Mouse (Mus musculus): ENCODE results near the gene Myo18a.

DNA sequence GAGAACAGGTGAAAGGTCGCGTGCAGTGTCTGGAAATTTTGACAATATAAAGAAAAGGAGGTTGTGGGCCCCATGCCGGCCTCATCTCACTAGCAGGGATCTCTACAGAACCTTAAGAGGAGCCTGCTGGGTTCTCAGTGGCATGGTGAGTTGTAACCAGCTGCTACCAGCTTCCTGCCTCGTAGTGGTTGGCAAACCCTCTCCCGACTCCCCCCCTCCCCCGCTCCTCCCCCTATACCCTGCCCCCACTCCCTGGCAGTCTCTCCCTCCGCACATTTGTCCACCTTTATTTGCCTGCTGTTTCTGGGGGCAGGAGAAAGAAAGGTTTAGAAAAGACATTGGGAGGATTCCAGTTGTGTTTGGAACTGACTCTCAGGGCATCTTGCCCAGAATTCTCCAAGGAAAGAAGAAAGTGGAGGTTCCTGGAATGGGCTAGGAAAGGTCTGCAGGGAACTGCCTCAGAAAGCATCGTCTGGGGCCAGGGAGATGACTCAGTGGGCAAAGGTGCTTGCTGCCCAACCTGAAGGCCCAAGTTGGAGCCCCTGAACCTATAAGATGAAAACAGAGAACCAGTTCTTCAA, 138.8 kb downstream of the Myo18a start:
- TF ChIP-seq FLI1 (IDR thresholded peaks at IDR 0.05; ENCODE audit: low read length) = no peak
- TF ChIP-seq GATA1 (IDR thresholded peaks at IDR 0.05; ENCODE audit: borderline replicate concordance, low read length) = no peak
